Mouse (Mus musculus) liver, postnatal 0 days (tissue): ENCODE data around the gene Pcgf1. TPM values are rescaled to one million over a fixed set of nuclear protein-coding genes. Genes with fewer than 3 reads are reported as not detected.
A peak's percentile ranks its signal among the peaks of the same experiment; 100 is the strongest.

Experiments
- ATAC-seq: fragments of 200-750 bp; cut with Nextera tagmentation; 2 replicates; pipeline ENCODE4 v1.8.0; 2017; ENCODE audit warnings: mild to moderate bottlenecking, moderate library complexity
- DNase-seq: peaks from one replicate; pipeline ENCODE4 v3.0.0-alpha.2; 2016
- H3K27ac ChIP-seq: fragments of 300-500 bp; sonication (generic); 2 replicates; pipeline ENCODE4 v1.5.1; 2014; ENCODE audit warnings: antibody characterized with exemption, moderate library complexity, mild to moderate bottlenecking, low read depth
- H3K27me3 ChIP-seq: fragments of 300-500 bp; sonication (generic); 2 replicates; pipeline ENCODE4 v1.6.1; 2014; ENCODE audit warnings: low read length, control low read depth, mixed read lengths; ENCODE audit not compliant: insufficient read depth
- H3K36me3 ChIP-seq: fragments of 300-500 bp; sonication (generic); replicated peaks from 2 replicates; pipeline ENCODE4 v1.6.1; 2014; ENCODE audit warnings: mild to moderate bottlenecking, control low read depth, low read length, moderate library complexity, mixed read lengths; ENCODE audit not compliant: insufficient read depth
- H3K4me1 ChIP-seq: fragments of 300-500 bp; sonication (generic); 2 replicates; pipeline ENCODE4 v1.6.1; 2014; ENCODE audit warnings: antibody characterized with exemption, mild to moderate bottlenecking, control low read depth; ENCODE audit not compliant: insufficient read depth
- H3K4me2 ChIP-seq: fragments of 300-500 bp; sonication (generic); 2 replicates; pipeline ENCODE4 v1.6.1; 2014; ENCODE audit warnings: low read depth, mild to moderate bottlenecking, low read length, moderate library complexity, mixed read lengths
- H3K4me3 ChIP-seq: fragments of 300-500 bp; sonication (generic); 2 replicates; pipeline ENCODE4 v1.5.1; 2014; ENCODE audit warnings: low read depth, low read length
- H3K9ac ChIP-seq: fragments of 300-500 bp; sonication (generic); replicated peaks from 2 replicates; pipeline ENCODE4 v1.6.1; 2014; ENCODE audit warnings: mild to moderate bottlenecking, moderate library complexity
- H3K9me3 ChIP-seq: fragments of 300-500 bp; sonication (generic); 2 replicates; pipeline ENCODE4 v1.6.1; 2016; ENCODE audit warnings: mild to moderate bottlenecking, control low read depth, low read length, mixed read lengths
- CTCF ChIP-seq: sonication (generic); IDR thresholded peaks from 2 replicates; pipeline ENCODE4 v1.5.1; 2016; ENCODE audit warnings: antibody characterized with exemption, low read depth
- EP300 ChIP-seq: IDR thresholded peaks from 2 replicates; pipeline ENCODE4 v1.6.1; 2016; ENCODE audit warnings: antibody characterized with exemption, low read depth, mild to moderate bottlenecking
- WGBS: fragments of 180-500 bp; shearing (Covaris S2); extraction: QIAGEN DNeasy Blood & Tissue Kit; methylation state at CpG from one replicate; pipeline ENCODE4 v1.1.7; 2014; ENCODE audit not compliant: insufficient replicate concordance; 5-methylcytosine and 5-hydroxymethylcytosine counted together
- microRNA counts: library from miRNA; unstranded; fragments of <30 nt; microRNA quantifications from one replicate; lab custom pipeline; 2015
- microRNA-seq: library from miRNA; unstranded; fragments of <30 nt; microRNA quantifications from one replicate; pipeline ENCODE4, GENCODE M21; 2016
- polyA plus RNA-seq: library from polyadenylated mRNA; unstranded; fragments of >200 nt; fragmentation: Nextera tagmentation; extraction: Ambion mirVana; gene quantifications from 2 replicates; pipeline ENCODE4 v1.2.1, GENCODE M21; 2015

Pcgf1 gene
- polyA plus RNA-seq, 1 experiment from 2014 or later, result 11.7 TPM

- Histone ChIP-seq H3K4me1 (peaks cover 27% of the 10 kb centered on the region), H3K36me3 (0 out of 2 replicates have a peak, but pooled peaks cover 3% of the 10 kb centered on the region), H3K4me3 (no peak overlapping the region), H3K4me2 (no peak overlapping the region), H3K27ac (no peak overlapping the region), H3K9ac (no peak overlapping the region), H3K9me3 (no peaks in the 10 kb centered on the region), H3K27me3 (no peaks in the 10 kb centered on the region)
- WGBS, result 83% methylated on average over 5 of the region's 5 CpGs
- TF ChIP-seq CTCF, result peak; percentile 58
- TF ChIP-seq EP300, result no peak
- ATAC-seq, result no peak
- DNase-seq, result no peak
Measured at GRCm38 (mm10) chr6:83127419-83127818, 49.8 kb downstream of the Pcgf1 start.

MicroRNAs encoded within 50 kb of the gene (microRNA counts, 519-probe panel; counts per million panel counts)
- microRNA mmu-miR-3470a+mmu-miR-3470b (lab: Ali Mortazavi, UCI), result not detected

Small RNA genes lying within 50 kb of the gene (microRNA-seq; reads per million reads assigned to microRNA genes)
- gene Mir3470a, result not detected
- not detected for gene Mir7040

Other genes starting within 250 kb of the Pcgf1 start
- 0.08 and 0.12 TPM in 2 replicates for gene Sema4f, start 138.1 kb upstream of the Pcgf1 start, polyA plus RNA-seq
- gene M1ap, start 131.0 kb upstream of the Pcgf1 start, polyA plus RNA-seq, result 3.8 and 4.3 TPM in 2 replicates
- gene Dok1, start 44.4 kb upstream of the Pcgf1 start, polyA plus RNA-seq, result 11.3 and 11.8 TPM in 2 replicates
- 1.2 and 1.7 TPM in 2 replicates for gene Loxl3, start 43.7 kb upstream of the Pcgf1 start, polyA plus RNA-seq
- gene Aup1, start 23.3 kb upstream of the Pcgf1 start, polyA plus RNA-seq, result 175 and 180 TPM in 2 replicates
- gene Htra2, start 22.6 kb upstream of the Pcgf1 start, polyA plus RNA-seq, result 33.8 and 34.7 TPM in 2 replicates
- gene Dqx1, start 20.0 kb upstream of the Pcgf1 start, polyA plus RNA-seq, result 7.5 and 8.2 TPM in 2 replicates
- gene Tlx2, start 7.6 kb upstream of the Pcgf1 start, polyA plus RNA-seq, result not detected in 2 replicates
- 0.40 and 0.51 TPM in 2 replicates for gene Lbx2, start 8.5 kb downstream of the Pcgf1 start, polyA plus RNA-seq
- 0.54 and 0.71 TPM in 2 replicates for gene Ccdc142, start 23.7 kb downstream of the Pcgf1 start, polyA plus RNA-seq
- gene Gm42688, start 23.7 kb downstream of the Pcgf1 start, polyA plus RNA-seq, result 0.85 and 0.92 TPM in 2 replicates
- 88.3 and 90.2 TPM in 2 replicates for gene Mrpl53, start 31.2 kb downstream of the Pcgf1 start, polyA plus RNA-seq
- gene Mogs, start 37.6 kb downstream of the Pcgf1 start, polyA plus RNA-seq, result 21.4 and 21.5 TPM in 2 replicates
- 21.0 and 22.0 TPM in 2 replicates for gene Wbp1, start 43.7 kb downstream of the Pcgf1 start, polyA plus RNA-seq
- gene Ino80b, start 47.6 kb downstream of the Pcgf1 start, polyA plus RNA-seq, result 5.1 and 5.7 TPM in 2 replicates
- gene Rtkn, start 57.6 kb downstream of the Pcgf1 start, polyA plus RNA-seq, result 7.0 and 7.1 TPM in 2 replicates
- 0.17 and 0.20 TPM in 2 replicates for gene Wdr54, start 78.5 kb downstream of the Pcgf1 start, polyA plus RNA-seq
- 0.25 and 0.27 TPM in 2 replicates for gene 1700003E16Rik, start 78.5 kb downstream of the Pcgf1 start, polyA plus RNA-seq
- 13.2 and 14.7 TPM in 2 replicates for gene Dctn1, start 88.1 kb downstream of the Pcgf1 start, polyA plus RNA-seq
- 0.04 and 0.05 TPM in 2 replicates for gene Slc4a5, start 142.0 kb downstream of the Pcgf1 start, polyA plus RNA-seq
- gene Mthfd2, start 248.0 kb downstream of the Pcgf1 start, polyA plus RNA-seq, result 16.6 and 20.9 TPM in 2 replicates
- gene Mob1a, start 248.1 kb downstream of the Pcgf1 start, polyA plus RNA-seq, result 17.2 and 20.9 TPM in 2 replicates